Mouse (Mus musculus) right cerebral cortex, postnatal 14 days (tissue): ENCODE results near the gene Tmem54.

Source experiments
- DNase-seq: peaks from one replicate; pipeline ENCODE4 v3.0.0; 2022

Tmem54 gene

DNA sequence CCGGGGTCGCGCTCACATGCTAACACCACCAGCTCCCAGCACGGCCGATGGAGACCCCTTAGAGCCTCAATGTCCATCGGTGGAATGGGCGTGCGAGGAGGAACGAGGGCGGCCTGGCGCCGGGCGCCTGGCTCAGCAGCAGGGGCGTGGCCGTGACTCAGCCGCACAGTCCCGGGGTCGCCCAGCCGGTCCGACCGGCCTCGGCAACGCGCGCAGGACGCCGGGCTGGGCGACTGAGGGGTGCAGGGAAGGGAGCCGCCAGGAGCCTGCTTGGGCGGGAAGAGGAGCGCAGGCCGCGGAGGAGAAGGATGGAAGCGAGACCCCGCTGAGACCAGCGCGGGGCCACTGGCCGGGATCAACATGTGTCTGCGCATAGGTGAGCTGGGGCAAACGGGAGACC lies at the start of gene Tmem54:
Tmem54 (plus strand) TSS at position 193 of the 400 bp plus-strand sequence.
- DNase-seq: no peak

DNA sequence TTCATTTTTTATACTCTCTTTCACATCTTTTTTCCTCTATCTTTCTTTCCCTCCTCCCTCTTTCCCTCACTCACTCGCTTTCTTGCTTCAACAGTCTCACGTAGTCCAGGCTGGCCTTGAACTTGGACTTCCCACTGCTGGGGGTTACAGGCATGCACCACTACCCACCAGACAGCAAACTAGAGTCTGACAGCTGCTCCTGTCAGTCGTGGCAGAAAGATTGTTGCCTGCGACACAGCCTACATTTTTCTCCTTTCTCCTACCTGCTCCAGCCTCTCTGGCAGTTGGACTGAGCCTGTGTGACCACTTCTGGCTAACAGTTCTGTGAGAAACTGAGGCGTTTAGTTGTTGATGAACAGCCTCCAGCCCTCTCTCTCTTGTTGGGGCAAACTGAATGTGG lies 49.8 kb upstream of the Tmem54 start:
- no peak for DNase-seq

DNA sequence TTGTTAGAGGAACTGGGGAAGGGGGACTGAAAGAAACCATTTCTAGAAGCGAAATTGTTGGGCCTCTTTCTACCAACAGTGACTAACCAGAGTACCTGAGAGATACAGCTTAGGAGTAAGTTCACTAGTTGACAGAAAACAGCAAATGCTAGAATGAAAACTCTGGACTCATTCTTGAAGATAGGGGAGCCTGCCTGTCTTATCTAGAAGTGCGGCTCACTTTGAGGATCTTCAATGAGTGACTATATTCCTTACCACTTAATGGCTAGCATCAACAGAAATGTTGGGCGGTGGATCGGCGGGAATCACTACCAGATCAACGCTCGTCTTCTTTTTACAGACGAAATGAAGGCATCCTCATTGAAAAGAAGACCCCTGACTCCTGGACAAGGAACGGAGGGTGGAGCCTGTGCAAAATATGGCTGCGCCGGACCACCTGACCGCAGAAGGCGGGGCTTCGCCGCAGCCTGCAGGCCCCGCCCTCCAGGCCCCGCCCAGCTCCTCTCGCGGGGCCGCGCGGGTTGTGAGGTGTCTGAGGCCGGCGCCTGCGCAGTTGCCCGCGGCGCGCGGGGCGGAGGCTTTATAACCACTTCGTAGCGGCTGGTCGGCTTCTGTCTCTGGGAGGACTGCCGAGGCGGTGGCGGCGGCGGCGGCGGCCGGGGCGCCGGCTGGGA lies 47.7 kb upstream of the Tmem54 start:
- DNase-seq: peak; percentile 95

DNA sequence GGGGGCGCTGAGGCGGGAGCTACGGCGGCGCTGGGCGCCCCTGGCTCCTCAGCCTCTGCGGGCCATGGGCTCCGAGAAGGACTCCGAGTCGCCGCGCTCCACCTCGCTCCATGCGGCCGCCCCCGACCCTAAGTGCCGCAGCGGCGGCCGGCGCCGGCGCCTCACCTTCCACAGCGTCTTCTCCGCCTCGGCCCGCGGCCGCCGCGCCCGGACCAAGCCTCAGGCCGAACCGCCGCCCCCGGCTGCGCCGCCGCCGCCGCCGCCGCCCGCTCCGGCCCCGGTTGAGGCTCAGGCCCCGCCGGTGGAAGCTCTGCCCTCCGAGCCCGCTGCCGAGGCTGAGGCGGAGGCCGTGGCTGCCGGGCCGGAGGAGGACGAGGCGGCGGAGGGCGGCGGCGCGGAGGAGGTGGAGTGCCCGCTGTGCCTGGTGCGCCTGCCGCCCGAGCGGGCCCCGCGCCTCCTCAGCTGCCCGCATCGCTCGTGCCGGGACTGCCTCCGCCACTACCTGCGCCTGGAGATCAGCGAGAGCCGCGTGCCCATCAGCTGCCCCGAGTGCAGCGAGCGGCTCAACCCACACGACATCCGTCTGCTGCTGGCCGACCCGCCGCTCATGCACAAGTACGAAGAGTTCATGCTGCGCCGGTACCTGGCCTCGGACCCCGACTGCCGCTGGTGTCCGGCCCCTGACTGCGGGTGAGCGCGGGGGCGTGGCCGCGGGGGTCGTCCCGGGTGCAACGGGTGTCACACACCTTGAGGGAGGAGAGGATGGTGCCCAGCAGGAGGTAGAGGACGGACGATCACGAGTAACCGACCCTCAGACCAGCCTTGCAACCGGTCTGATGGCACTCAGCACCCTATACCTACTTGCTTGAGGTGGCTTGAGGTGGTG lies 46.9 kb upstream of the Tmem54 start, which contains the start of gene Rnf19b:
Rnf19b (plus strand) TSS at position 65 of the 886 bp plus-strand sequence.
- peak; percentile 39 for DNase-seq

DNA sequence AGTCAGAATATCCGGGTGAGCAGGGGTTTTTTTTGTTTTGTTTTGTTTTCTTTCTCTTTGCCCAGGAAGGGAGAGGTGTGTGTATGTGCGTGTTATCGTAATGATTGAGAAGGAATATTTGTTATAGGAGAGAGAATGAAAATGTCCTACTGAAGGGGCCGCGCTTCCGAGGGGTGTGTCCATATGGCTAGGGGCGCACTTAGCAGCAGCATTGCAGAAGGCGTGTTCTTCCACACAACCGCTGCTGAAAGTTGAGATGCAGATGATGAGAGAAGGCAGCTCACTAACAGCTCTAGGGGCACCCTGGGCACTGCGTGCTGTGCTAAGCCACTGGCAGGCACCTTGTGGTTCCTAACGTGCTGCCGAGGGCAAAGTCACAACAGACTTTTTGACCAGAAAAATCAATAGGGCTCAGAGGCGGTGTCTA lies 46.2 kb upstream of the Tmem54 start:
- DNase-seq: no peak

DNA sequence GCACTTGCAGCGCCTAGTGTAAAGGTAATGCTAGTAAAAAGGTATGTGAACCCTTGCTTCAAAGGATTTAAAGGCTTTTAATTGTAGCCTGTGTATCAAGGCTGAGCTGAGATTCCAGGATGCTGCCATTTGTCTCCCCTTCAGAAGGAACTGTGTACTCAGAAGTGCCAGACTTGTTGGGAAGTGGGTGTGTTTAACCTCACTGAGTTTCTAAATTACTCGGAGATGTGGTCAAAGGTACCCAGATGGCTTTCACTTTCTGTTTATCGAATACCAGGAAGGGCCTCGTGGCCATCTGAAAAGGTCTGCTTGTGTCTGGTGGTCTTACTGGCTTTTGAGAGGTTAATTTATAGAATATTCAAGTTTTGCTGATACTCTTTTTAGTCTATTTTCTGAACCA lies 45.4 kb upstream of the Tmem54 start:
- no peak for DNase-seq

DNA sequence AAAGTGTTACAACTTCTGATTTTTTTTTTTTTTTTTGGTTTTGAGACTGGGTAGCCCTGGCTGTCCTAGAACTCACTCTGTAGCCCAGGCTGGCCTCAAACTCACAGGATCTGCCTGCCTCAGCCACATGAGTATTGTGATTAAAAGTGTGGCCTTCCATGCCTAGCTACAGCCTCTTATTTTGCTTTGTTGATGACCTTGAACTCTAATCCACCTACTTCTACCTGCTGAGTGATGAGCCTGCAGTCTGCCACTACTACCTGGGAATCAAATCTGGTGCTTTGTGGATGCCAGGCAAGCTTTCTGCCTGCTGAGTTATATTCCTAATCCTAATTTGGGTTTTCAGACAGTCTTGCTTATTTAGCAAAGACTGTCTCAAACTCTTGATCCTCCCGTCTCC lies 43.9 kb upstream of the Tmem54 start:
- DNase-seq: no peak

DNA sequence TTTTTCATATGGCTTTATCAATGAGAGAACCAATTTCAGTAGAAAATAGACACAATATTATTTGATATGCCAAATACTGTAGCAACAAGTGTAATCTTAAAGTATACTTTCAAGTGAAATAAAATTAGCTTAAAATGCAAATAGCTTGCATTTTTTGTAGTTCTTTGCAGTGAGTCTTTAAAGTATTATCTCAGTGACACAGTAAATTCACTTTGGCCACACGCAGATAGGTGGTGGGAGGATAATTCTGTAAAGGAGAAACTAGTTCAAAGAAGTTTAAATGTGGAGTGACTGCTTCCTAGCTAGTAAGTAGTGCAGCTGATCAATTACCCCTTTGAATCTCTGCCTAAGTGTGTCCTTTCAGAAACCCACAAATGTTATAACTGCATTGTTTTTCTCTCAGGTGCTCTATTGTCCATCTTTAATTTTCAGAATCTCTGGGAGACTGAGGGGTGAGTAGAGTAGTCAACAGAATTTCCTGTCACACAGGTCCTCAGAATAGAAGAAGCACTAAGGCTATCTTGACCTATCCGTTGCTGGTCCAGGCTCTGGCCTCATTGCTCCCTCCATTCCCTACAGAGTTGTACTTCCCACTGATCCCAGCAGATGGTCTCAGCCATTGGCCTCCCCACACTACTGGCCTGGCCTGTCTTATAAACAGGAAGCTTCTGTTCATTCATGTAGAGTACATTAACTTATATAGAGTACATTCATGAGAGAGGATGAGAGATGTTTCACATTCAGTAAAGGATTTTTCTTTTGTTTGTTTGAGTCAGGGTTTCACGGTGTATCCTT lies 42.9 kb upstream of the Tmem54 start:
- DNase-seq: no peak

DNA sequence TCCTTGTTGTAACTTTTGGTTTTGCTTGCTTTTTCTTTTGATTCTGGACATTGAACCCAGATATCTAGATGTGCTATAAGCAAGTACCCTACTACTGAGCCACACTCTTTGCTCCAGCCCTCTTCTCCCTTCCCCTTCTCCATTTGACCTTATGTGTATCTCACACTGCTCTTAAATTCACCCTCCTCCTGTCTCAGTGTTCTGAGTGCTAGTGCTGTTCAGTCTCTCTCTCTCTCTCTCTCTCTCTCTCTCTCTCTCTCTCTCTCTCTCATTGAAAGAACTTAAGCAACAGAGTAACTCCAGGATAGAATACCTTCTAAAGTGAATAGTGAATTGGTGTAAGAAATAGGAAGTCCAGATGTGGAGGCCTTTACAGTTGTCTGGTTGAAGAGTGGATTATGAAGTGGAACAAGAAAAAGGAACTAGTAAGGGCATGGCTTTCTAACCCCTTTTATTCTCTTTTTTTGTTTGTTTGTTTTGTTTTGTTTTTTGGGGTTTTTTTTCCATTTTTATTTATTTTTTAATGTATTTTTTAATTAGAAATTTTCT lies 39.6 kb upstream of the Tmem54 start:
- no peak for DNase-seq

DNA sequence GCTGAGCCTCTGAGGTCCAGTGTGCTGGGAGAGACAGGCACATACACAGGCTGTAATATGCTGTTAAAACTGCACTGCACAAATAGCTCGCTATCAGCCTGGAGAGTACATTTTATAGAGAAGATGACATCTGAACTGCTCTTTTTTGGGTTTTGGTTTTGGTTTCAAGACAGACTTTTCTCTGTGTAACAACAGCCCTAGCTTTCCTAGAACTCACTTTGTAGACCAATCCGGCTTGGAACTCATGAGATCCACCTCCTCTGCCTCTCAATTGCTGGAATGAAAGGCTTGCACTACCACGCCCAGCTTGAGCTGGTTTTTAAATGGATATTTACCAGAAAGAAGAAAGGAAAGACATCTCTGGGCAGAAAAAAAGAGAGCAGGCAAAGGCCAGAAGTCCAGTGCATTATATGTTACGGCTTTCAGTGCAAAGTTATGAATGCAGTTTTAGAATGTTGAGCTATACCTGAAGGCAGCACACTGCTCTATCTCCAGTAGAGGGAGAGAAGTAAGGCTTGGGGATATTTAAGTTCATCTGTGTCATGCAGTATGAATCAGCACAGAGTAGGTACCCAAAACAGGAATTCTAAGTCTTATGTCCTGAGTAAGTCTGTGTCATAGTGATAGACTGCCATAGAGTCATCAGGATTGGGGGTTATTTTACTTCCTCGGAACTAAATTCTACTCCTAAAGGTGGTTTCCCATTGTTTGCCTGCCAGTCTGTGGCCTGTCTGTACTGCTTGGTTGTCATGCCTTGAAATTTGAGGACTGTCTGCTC lies 37.5 kb upstream of the Tmem54 start:
- no peak for DNase-seq

DNA sequence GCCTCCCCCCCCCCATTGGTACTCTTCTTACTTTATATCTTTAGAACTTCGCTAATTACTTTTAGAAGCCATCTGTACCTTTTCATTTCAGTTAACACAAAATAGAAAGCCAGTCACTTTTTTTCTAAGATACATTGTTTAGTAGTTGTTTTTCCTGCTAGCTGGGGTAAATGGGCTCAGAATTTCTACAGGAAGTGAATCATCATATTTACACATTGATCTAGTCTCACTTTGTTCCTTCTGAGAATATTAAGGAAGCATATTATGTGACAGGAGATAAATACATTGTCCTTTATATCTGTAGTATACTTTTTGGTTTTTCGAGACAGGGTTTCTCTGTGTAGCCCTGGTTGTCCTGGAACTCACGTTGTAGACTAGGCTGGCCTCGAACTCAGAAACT lies 36.5 kb upstream of the Tmem54 start:
- DNase-seq: no peak

DNA sequence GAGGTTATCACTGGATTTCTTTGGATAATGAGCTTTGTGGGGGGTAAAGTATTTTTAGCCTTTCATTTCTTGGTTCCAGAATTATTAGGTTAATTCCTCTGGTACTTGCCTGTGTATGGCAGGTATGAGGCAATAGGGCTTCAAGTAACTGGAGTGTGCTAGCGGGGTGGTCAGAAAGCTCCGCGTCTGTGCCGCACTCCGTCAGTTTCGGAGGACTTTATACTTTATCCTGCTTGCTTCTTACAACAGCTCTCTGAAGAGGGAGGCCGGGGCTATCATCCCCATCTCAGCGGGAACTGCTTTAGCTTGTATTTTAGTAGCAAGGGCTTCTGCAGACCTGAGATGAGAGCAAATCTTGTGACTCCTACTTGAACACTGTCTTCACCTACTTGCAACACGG lies 26.2 kb upstream of the Tmem54 start:
- no peak for DNase-seq

DNA sequence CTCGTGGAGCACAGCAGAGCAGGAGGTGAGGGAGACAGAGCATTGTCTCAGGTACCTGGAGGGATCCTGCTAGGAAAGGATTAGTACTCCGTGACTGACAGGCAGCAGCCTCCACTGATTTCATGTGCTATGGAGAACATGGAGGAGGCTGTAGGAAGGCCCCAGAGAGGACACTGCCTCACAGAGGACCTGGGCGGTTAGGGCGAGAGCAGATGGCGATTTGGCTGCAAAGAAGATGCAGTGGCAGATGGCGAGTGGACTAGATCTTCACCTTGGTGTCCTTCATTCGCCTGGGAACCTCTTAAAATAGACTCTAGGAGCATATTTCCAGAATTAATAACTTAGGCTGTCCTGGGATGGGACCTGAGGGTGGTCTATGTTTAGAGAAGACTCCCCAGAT lies 24.3 kb upstream of the Tmem54 start:
- no peak for DNase-seq

DNA sequence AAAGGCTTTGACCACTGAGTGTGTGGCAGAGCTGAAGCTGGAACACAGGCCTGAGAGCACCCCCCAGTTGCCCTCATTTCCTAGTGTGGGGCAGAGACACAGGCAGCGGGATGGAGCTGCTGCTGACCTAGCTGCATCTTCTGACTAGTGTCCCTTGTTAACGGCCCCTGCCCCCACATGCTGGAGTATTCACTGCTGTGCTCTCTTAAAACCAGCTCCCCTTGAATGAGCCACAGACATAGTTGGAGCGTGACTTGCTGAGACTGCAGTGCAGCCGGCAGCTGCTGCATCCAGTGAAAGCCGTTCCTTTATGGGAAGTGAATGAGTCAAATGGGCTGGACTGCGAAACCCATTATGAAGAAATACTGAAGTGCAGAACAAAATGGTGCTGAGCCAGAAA lies 23.8 kb upstream of the Tmem54 start:
- DNase-seq: no peak

DNA sequence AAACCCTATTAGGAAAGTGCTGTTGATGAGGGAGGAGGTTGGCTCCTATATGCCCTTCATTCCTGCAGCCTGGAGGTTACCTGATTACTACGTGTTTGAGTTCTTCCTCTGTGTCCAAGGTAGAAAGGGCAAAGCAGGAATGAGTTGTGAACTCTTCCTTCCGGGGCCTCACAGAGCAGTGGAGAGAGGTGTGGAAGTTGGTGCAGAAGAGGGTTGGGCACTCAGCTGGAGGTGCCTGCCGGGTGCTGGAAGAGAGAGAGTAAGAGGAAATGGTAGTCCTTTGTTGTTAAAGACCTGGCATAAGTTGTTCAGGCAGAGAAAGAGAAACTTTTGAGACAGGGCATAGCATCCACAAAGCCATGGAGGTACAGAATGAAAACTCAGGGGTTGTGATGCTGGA lies 23.4 kb upstream of the Tmem54 start:
- no peak for DNase-seq

DNA sequence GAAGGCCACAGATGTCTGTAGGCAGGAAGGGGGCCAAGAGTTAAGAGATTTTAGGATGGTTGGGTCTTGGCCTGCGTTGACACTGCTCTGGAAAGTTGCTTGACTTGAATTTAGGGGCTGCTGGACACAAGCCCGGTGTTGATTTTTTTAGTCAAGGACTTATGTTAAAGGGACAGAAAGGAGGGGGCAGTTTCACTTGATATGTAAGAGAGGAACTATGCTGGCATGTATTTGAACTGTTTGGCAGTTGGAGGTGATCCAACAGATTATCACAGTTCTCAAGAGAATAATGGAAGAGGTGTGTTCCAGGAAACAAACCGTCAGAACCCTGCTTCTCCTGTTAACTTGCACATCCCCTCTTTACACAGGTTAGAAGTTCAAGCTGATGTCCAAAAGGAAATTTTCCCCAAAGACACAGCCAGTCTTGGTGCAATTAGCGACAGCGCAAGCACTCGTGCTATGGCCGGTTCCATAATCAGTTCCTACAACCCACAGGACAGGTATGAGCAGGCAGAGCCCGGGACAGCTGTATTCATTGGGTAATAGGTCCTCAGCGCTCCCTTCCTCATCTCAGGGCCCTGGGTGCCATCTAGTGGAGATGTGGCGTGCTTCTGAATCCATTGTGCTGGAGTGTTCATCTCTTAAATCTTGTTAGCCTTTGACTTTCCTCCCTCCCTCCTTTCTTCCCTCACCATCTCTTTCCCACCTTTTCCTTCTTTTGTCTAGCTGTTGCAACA lies 22.8 kb upstream of the Tmem54 start:
- peak; percentile 60 for DNase-seq

DNA sequence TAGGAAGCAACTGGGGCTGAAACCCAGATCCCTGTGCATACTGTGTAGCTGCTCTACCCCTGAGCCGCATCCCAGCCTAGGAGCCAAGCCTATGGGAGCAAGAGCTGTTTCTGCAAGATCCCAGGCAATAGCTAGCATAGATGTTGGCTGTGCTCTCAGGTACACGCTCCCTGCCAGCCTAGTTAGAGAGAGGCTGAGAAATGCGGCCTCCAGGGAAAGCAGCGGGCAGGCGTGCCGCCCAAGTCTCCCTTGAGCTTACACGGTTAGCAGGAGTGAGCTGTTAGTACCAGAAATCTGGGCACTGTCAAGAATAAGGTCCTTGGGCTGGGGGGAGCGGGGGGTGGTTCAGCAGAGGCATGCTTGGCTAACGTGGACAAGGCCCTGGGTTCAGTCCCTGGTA lies 20.5 kb upstream of the Tmem54 start:
- DNase-seq: no peak

DNA sequence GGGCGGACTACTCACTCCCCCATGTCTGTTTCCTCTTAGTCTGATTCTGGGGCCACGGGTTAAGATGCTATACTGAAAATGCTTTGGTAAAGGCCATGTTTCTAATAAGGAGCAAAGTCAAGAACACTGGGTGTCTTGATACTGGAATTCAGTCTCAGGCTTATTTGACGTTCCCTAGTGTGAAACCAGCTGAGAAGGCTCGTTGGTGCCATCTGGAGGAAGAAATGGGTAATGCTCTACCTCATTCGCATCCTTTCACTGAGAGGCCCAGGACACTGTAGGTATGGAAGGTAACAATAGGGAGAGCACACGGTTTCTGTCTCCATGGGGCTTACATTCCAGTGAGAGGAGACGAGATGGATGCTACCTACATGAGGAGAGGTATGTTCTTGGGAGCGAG lies 19.3 kb upstream of the Tmem54 start:
- DNase-seq: peak; percentile 58

DNA sequence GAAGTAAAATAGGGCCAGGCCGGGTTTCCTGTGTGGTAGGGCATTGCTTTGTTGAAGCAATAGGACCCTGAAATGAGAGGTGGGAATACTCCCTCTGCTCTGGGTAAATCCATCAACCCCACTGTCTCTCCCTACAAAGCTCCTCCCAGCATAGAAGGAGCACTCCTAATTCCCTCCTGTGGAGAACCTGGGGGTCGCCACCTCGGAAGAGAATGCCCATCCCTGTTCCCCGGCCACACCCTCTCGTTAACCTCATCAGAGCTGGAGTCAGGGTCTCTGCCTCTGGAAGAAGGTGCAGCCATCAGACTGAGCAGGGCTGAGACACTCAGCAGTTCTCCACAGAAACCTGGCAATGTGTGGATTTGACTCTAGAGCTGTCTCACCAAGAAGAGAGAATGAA lies 17.5 kb upstream of the Tmem54 start:
- DNase-seq: no peak

DNA sequence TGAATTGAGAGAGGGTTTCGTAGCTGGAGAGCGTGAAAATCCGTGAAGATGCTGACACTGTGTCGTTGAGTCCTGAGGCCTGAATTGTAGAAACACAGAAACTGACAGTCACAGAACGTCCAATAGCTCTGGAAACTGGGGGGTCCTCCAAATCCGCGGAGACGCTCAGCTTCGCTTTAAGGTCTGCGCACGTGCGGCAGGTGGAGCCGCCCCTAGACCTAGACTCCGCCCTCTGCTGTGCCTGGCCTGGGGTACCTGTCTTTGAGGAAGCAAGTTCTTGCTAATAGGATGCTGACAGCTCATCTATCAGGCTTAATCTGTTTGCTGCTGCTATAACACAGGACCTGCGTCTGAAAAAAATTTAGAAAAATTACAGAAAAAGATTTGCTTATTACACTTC lies 10.1 kb upstream of the Tmem54 start:
- no peak for DNase-seq

DNA sequence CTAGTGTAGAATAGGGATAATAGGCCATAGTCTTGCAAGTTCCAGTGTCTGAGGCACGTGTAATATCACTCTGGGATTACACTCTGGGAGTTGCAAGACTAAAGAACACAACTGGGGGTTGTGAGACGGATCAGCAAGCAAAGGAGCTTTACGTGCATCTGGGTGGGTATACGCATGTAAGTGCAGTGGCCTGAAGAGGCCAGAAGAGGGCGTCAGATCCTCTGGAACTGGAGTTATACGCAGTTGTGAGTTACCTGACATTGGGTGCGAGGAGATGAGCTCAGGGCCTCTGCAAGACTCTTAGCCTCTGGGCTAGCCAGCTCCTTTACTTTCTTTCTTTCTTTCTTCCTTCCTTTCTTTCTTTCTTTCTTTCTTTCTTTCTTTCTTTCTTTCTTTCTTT lies 8.3 kb upstream of the Tmem54 start:
- DNase-seq: no peak
